Mouse (Mus musculus): ENCODE results near the gene Pcid2. TPM values are rescaled to one million over a fixed set of nuclear protein-coding genes. Genes with fewer than 3 reads are reported as not detected.
"Not testable (repeated sequence)": the region's sequence is repeated elsewhere in the genome, so short reads cannot be mapped to it uniquely, and the experiment has no call there.

The Pcid2 gene
- polyA plus RNA-seq, 1 experiment = 42.2 TPM

DNA sequence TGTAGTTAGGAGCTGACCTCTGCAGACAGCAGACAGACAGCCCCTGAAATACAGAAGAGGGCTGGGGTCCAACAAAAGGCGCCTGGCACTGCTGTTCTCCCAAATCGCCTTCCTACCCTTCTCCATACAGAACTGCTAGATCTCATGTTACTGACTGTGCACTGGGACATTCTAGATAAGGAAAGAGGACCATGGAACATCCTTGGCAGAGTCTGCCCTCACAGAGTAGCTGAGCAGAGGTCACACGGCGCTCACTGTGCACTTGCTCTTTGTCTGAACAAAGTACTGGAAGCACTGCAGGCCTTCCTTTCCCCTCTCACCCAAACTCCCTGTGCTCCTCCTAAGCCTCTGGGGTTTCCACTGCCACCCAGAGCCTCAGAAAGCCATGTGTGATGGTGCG, 36.4 kb upstream of the Pcid2 start:
- no peaks in the 10 kb centered on the region for H3K27me3 ChIP-seq (ENCODE audit: control insufficient read depth, insufficient read depth, low read length)
- no peak for DNase-seq
- no peak overlapping the region for H3K27ac ChIP-seq (ENCODE audit: control insufficient read depth, insufficient read depth, low read length)
- TF ChIP-seq CTCF (IDR thresholded peaks at IDR 0.05; ENCODE audit: borderline replicate concordance, control insufficient read depth, extremely low read depth, insufficient read depth, low read length, poor library complexity) (no peak), POLR2A (IDR thresholded peaks at IDR 0.05; ENCODE audit: control insufficient read depth, extremely low read depth, insufficient read depth, low read length, poor library complexity) (no peak)
- WGBS = over 99% methylated on average over 5 of the region's 5 CpGs
- no peaks in the 10 kb centered on the region for H3K4me1 ChIP-seq (replicated peaks; ENCODE audit: control insufficient read depth, insufficient read depth, low read length)
- H3K36me3 ChIP-seq (ENCODE audit: control insufficient read depth, insufficient read depth, low read length) = peaks cover 49% of the 10 kb centered on the region
- H3K4me3 ChIP-seq (ENCODE audit: control insufficient read depth, insufficient read depth, low read length) = no peak overlapping the region

DNA sequence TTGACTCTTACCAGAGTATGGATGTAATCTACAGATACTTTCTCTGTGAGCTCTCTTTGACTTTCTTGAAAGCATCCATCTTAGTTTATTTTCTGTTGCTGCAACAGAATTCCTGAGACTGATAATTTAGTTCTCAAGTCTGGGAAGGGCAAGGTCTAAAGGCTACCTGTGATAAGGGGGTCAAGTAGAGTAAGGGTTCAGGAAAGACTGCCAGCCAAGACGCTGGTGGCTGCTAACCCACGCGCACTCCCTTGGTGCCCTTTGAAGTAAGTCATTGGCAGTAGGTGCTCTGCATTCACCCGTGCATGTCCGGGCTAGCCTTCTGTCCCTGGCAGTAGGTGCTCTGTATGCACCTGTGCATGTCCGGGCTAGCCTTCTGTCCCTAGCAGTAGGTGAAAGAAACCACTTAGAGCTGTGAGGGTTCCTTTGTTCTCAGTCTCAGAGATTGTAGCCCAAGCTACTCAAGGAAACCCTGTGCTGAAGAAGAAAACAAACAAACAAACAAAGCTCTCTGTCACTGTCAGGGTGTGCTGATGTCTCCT, 34.5 kb upstream of the Pcid2 start:
- no peak for TF ChIP-seq CTCF (IDR thresholded peaks at IDR 0.05; ENCODE audit: borderline replicate concordance, control insufficient read depth, extremely low read depth, insufficient read depth, low read length, poor library complexity)
- TF ChIP-seq POLR2A (IDR thresholded peaks at IDR 0.05; ENCODE audit: control insufficient read depth, extremely low read depth, insufficient read depth, low read length, poor library complexity) = no peak
- no peak for DNase-seq
- no peaks in the 10 kb centered on the region for H3K27me3 ChIP-seq (ENCODE audit: control insufficient read depth, insufficient read depth, low read length)
- H3K4me1 ChIP-seq (replicated peaks; ENCODE audit: control insufficient read depth, insufficient read depth, low read length) = no peaks in the 10 kb centered on the region
- H3K36me3 ChIP-seq (ENCODE audit: control insufficient read depth, insufficient read depth, low read length) = peaks cover 50% of the 10 kb centered on the region
- 96% methylated on average over 6 of the region's 6 CpGs for WGBS
- no peak overlapping the region for H3K4me3 ChIP-seq (ENCODE audit: control insufficient read depth, insufficient read depth, low read length)
- no peak overlapping the region for H3K27ac ChIP-seq (ENCODE audit: control insufficient read depth, insufficient read depth, low read length)

DNA sequence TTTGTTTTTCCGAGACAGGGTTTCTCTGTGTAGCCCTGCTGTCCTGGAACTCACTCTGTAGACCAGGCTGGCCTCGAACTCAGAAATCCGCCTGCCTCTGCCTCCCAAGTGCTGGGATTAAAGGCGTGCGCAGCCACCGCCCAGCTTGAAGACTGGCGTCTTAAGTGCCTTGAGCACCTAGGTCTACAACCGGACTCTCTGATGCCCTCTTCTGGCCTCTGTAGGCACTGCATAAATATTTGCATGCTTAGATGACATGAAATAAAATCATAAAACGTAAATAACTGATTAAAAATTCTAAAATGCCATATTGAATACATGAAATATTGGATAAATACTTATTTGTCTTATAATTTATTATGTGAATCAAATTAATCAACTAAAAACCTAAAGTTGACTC, 27.0 kb upstream of the Pcid2 start:
- peak; percentile 64 for DNase-seq
- not testable (repeated sequence) for H3K27me3 ChIP-seq (ENCODE audit: control insufficient read depth, insufficient read depth, low read length); H3K4me1 ChIP-seq (replicated peaks; ENCODE audit: control insufficient read depth, insufficient read depth, low read length); H3K27ac ChIP-seq (ENCODE audit: control insufficient read depth, insufficient read depth, low read length); H3K4me3 ChIP-seq (ENCODE audit: control insufficient read depth, insufficient read depth, low read length)
- 0 out of 2 replicates have a peak, but pooled peaks have one; percentile 35 for TF ChIP-seq CTCF (IDR thresholded peaks at IDR 0.05; ENCODE audit: borderline replicate concordance, control insufficient read depth, extremely low read depth, insufficient read depth, low read length, poor library complexity)
- 70% methylated on average over 9 of the region's 9 CpGs for WGBS
- peaks cover 36% of the 10 kb centered on the region for H3K36me3 ChIP-seq (ENCODE audit: control insufficient read depth, insufficient read depth, low read length)

DNA sequence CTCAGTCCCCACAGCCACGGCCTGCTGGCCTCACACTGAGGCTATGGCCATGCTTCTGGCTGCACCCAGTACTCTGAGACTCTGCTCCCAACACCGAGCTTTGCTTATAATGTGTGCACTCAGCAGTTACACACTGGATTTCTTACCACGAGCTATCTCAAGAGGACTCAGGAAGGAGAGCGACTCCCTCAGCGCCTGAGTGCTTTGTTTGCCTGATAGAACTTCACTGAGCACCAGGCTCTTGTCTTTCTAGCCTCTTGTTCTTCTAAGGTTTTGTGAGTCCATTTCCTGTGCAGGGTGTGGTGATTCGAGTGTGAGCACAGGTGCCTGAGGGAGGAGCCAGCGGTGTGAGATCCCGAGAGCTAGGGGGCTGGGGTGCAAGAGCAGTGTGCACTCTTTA, 19.6 kb upstream of the Pcid2 start:
- peaks cover 18% of the 10 kb centered on the region for H3K36me3 ChIP-seq (ENCODE audit: control insufficient read depth, insufficient read depth, low read length)
- no peak overlapping the region for H3K27ac ChIP-seq (ENCODE audit: control insufficient read depth, insufficient read depth, low read length)
- no peaks in the 10 kb centered on the region for H3K27me3 ChIP-seq (ENCODE audit: control insufficient read depth, insufficient read depth, low read length)
- 85% methylated on average over 8 of the region's 8 CpGs for WGBS
- no peak overlapping the region for H3K4me3 ChIP-seq (ENCODE audit: control insufficient read depth, insufficient read depth, low read length)
- no peaks in the 10 kb centered on the region for H3K4me1 ChIP-seq (replicated peaks; ENCODE audit: control insufficient read depth, insufficient read depth, low read length)
- TF ChIP-seq POLR2A (IDR thresholded peaks at IDR 0.05; ENCODE audit: control insufficient read depth, extremely low read depth, insufficient read depth, low read length, poor library complexity) (no peak), CTCF (IDR thresholded peaks at IDR 0.05; ENCODE audit: borderline replicate concordance, control insufficient read depth, extremely low read depth, insufficient read depth, low read length, poor library complexity) (no peak)
- DNase-seq = no peak

DNA sequence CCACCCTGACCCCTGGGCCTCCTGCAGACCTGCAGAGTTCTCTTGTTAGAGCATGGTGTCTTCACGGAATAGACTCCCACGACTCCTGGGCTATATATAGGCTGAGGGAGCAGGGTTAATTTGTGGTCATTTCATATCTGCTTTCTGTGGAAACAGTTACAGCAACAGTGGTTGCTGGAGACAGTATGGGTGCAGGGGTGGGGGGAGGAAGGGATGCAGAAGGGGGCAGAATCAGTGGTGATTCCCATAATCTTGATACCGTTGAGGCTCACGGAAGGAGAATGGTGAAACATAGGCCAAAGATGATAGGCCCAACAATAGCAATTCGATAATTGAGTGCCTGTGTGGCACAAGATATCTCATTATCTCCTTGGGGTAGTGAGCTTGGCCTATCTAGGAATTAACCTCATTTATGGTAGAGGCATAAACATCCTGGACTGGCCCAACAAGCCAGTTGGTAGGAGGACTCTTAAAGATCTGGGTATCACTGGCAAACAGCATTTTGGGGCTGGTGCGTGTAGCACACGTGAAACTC, 17.7 kb upstream of the Pcid2 start:
- TF ChIP-seq POLR2A (IDR thresholded peaks at IDR 0.05; ENCODE audit: control insufficient read depth, extremely low read depth, insufficient read depth, low read length, poor library complexity) (no peak), CTCF (IDR thresholded peaks at IDR 0.05; ENCODE audit: borderline replicate concordance, control insufficient read depth, extremely low read depth, insufficient read depth, low read length, poor library complexity) (no peak)
- Histone ChIP-seq H3K27ac (ENCODE audit: control insufficient read depth, insufficient read depth, low read length) (no peak overlapping the region), H3K36me3 (ENCODE audit: control insufficient read depth, insufficient read depth, low read length) (peaks cover 12% of the 10 kb centered on the region), H3K27me3 (ENCODE audit: control insufficient read depth, insufficient read depth, low read length) (no peaks in the 10 kb centered on the region), H3K4me3 (ENCODE audit: control insufficient read depth, insufficient read depth, low read length) (no peak overlapping the region), H3K4me1 (replicated peaks; ENCODE audit: control insufficient read depth, insufficient read depth, low read length) (no peaks in the 10 kb centered on the region)
- 96% methylated on average over 7 of the region's 7 CpGs for WGBS
- DNase-seq = no peak

DNA sequence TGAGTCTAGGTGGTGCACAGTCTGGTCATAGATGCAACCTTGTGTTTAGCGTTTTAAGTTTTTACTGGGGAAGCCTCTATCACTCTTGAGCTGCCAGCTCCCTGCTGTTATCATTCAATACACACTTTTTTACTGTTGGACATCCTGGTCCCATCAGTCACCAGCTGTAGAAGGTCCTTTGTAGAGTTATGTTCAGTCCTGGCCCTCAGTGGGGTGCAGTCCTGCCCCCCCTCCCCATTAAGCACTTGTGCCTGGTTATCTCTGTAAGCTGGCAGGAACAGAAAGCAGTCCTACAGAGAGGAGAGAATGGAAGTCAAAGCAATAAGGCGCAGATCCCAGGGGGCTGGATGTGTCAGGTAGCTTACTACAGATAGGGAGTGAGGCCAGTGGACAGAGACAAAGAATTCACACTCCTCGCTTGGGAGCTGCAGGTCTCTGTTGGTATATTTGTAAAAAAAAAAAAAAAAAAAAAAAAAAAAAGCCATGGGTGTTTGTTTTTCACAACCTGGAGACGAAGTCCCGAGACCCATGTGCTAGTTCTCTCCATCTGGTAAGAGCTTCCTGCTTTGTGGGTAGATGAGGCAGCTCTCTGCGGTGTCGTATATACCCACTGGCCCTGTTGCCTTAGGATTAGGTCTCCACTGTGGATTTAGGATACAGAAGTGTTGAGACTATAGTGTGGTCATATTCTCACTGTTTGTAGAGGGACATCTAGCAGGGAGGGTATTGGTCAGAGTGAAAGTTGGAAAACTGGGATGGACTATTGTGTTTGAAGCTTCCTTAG, 15.8 kb upstream of the Pcid2 start:
- H3K27ac ChIP-seq (ENCODE audit: control insufficient read depth, insufficient read depth, low read length) = no peak overlapping the region
- 49% methylated on average over 7 of the region's 7 CpGs for WGBS
- no peaks in the 10 kb centered on the region for H3K4me1 ChIP-seq (replicated peaks; ENCODE audit: control insufficient read depth, insufficient read depth, low read length)
- TF ChIP-seq POLR2A (IDR thresholded peaks at IDR 0.05; ENCODE audit: control insufficient read depth, extremely low read depth, insufficient read depth, low read length, poor library complexity) = no peak
- TF ChIP-seq CTCF (IDR thresholded peaks at IDR 0.05; ENCODE audit: borderline replicate concordance, control insufficient read depth, extremely low read depth, insufficient read depth, low read length, poor library complexity) = no peak
- H3K4me3 ChIP-seq (ENCODE audit: control insufficient read depth, insufficient read depth, low read length) = no peak overlapping the region
- H3K27me3 ChIP-seq (ENCODE audit: control insufficient read depth, insufficient read depth, low read length) = no peaks in the 10 kb centered on the region
- no peak for DNase-seq
- peaks cover 7% of the 10 kb centered on the region; the same call in 1 of the 2 replicates for H3K36me3 ChIP-seq (ENCODE audit: control insufficient read depth, insufficient read depth, low read length)

Measured in thymus, adult 2 months (tissue).